Mouse (Mus musculus) forebrain, embryonic 13.5 days (tissue): ENCODE data around the gene Smarca4. TPM values are rescaled to one million over a fixed set of nuclear protein-coding genes. Genes with fewer than 3 reads are reported as not detected.
"Not testable (repeated sequence)": the region's sequence is repeated elsewhere in the genome, so short reads cannot be mapped to it uniquely, and the experiment has no call there.

Source experiments
- ATAC-seq: fragments of 200-750 bp; cut with Nextera tagmentation; 2 replicates; pipeline ENCODE4 v1.8.0; 2017
- H3K27ac ChIP-seq: fragments of 300-500 bp; sonication (generic); 2 replicates; pipeline ENCODE4 v1.5.1; 2015; ENCODE audit warnings: inconsistent platforms, mild to moderate bottlenecking, moderate library complexity
- H3K27me3 ChIP-seq: fragments of 300-500 bp; sonication (generic); 2 replicates; pipeline ENCODE4 v1.6.1; 2015; ENCODE audit warnings: mild to moderate bottlenecking, inconsistent platforms
- H3K36me3 ChIP-seq: fragments of 300-500 bp; sonication (generic); 2 replicates; pipeline ENCODE4 v1.6.1; 2015; ENCODE audit warnings: mild to moderate bottlenecking, inconsistent platforms; ENCODE audit not compliant: poor library complexity, severe bottlenecking
- H3K4me1 ChIP-seq: fragments of 300-500 bp; sonication (generic); 2 replicates; pipeline ENCODE4 v1.6.1; 2015; ENCODE audit warnings: inconsistent platforms
- H3K4me2 ChIP-seq: fragments of 300-500 bp; sonication (generic); 2 replicates; pipeline ENCODE4 v1.6.1; 2015; ENCODE audit warnings: inconsistent platforms, mild to moderate bottlenecking, moderate library complexity
- H3K4me3 ChIP-seq: fragments of 300-500 bp; sonication (generic); 2 replicates; pipeline ENCODE4 v1.5.1; 2015; ENCODE audit warnings: mild to moderate bottlenecking, inconsistent platforms
- H3K9ac ChIP-seq: fragments of 300-500 bp; sonication (generic); 2 replicates; pipeline ENCODE4 v1.6.1; 2015; ENCODE audit warnings: mild to moderate bottlenecking, inconsistent platforms
- H3K9me3 ChIP-seq: fragments of 300-500 bp; sonication (generic); replicated peaks from 2 replicates; pipeline ENCODE4 v1.6.1; 2016; ENCODE audit warnings: inconsistent platforms
- WGBS: fragments of 180-500 bp; shearing (Covaris S2); methylation state at CpG from one replicate; pipeline ENCODE4 v1.1.7; 2015; 5-methylcytosine and 5-hydroxymethylcytosine counted together
- polyA plus RNA-seq: library from polyadenylated mRNA; unstranded; fragments of >200 nt; fragmentation: Nextera tagmentation; extraction: Ambion mirVana; gene quantifications from 2 replicates; pipeline ENCODE4 v1.2.1, GENCODE M21; 2015

Smarca4 gene
- polyA plus RNA-seq, 1 experiment from 2014 or later: 159 TPM

DNA sequence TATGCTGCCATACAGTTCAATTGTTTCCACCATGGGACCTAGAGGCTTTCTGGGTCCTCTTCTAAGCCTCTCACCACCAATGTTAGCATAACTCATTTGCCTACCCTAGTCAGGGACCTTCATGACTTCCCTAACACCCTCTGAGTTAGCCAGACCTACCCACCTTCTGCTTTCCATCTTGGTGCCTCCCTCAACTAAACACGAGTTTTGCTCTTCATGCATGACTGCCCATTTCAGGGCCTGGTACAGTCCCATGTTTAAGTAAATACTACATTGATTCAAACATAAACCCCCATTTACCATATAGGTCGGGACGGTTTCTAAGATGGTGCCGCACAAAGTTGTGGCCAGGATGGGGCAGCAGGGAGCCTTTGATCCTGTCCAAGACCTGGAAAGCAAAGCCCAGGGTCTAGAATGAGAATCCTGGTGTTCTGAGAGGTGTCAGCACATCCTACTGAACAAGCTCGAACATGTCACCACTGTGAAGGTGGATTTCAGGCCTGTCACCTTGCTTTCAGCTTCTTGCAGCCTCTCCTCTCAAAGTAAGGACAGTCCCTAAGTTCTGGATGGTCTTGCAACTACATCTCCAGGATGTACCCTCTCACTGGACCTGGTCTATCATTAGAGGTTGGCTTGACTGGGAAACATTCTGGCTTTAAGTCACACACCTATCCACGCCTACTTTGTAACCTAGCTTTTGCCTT, 24.7 kb upstream of the Smarca4 start:
- 80% methylated on average over 6 of the region's 6 CpGs for WGBS
- H3K4me3 ChIP-seq: peak overlapping the region; percentile 100; the same call in 1 of the 2 replicates
- no peaks in the 10 kb centered on the region for H3K9me3 ChIP-seq
- H3K27me3 ChIP-seq: no peaks in the 10 kb centered on the region
- H3K4me2 ChIP-seq: peak overlapping the region; percentile 97
- ATAC-seq: no peak
- H3K4me1 ChIP-seq: peaks cover 36% of the 10 kb centered on the region
- no peak overlapping the region for H3K9ac ChIP-seq
- H3K36me3 ChIP-seq: peaks cover 69% of the 10 kb centered on the region
- no peak overlapping the region for H3K27ac ChIP-seq

- peak; percentile 75; the same call in 1 of the 2 replicates for ATAC-seq
- WGBS: 20% methylated on average over 17 of the region's 17 CpGs
- peaks cover 36% of the 10 kb centered on the region for H3K4me1 ChIP-seq
- peak overlapping the region; percentile 44; the same call in 1 of the 2 replicates for H3K27ac ChIP-seq
- H3K9me3 ChIP-seq: no peaks in the 10 kb centered on the region
- peak overlapping the region; percentile 100 for H3K4me3 ChIP-seq
- H3K36me3 ChIP-seq: peaks cover 63% of the 10 kb centered on the region
- H3K4me2 ChIP-seq: peak overlapping the region; percentile 97
- no peaks in the 10 kb centered on the region for H3K27me3 ChIP-seq
- H3K9ac ChIP-seq: peak overlapping the region; percentile 68
These were observed 23.9 kb upstream of the Smarca4 start for GRCm38 (mm10) chr9:21591831-21592702.

DNA sequence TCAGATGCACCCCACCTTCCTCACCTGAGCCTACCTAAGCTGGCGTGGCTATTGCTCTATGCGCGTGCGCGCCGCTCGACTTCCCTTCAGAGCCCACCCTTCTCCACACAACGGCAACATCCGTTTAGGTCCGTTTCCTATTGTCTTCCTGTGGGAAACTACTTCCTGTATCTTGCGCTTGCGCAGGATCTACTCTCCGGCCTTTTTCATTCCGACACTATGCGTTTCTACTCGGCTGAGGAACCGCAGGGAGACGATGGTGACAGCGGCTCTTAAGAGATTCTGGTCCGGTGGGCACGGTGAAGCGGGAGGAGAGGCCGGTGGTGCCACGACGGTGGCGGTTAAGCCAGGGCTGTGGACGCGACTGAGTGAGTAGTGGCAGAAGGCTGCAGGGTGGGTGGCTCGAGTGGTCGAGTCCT, 23.3 kb upstream of the Smarca4 start, which contains the start of the genes Timm29 and Yipf2:
Timm29 (plus strand) TSS at position 20 of the 419 bp plus-strand sequence.
Yipf2 (minus strand) TSS at position 126 of the 419 bp plus-strand sequence.
- H3K9ac ChIP-seq: peak within 1 kb of the TSS; percentile 94
- no peaks in the 10 kb centered on the region for H3K27me3 ChIP-seq
- under 1% methylated on average over 30 of the region's 30 CpGs for WGBS
- H3K36me3 ChIP-seq: peaks cover 57% of the 10 kb centered on the region
- peak within 1 kb of the TSS; percentile 100 for H3K4me3 ChIP-seq
- ATAC-seq: peak; percentile 93
- no peaks in the 10 kb centered on the region for H3K9me3 ChIP-seq
- H3K4me1 ChIP-seq: peaks cover 36% of the 10 kb centered on the region
- H3K27ac ChIP-seq: peak within 1 kb of the TSS; percentile 88
- H3K4me2 ChIP-seq: peak within 1 kb of the TSS; percentile 97

GRCm38 (mm10) chr9:21593122-21593721, 22.7 kb upstream of the Smarca4 start:
- 2% methylated on average over 67 of the region's 69 CpGs for WGBS
- H3K4me2 ChIP-seq: peak overlapping the region; percentile 97
- no peak; the same call in 1 of the 2 replicates for ATAC-seq
- H3K4me1 ChIP-seq: peaks cover 36% of the 10 kb centered on the region
- H3K9me3 ChIP-seq: no peaks in the 10 kb centered on the region
- peak overlapping the region; percentile 100 for H3K4me3 ChIP-seq
- peaks cover 52% of the 10 kb centered on the region for H3K36me3 ChIP-seq
- no peaks in the 10 kb centered on the region for H3K27me3 ChIP-seq
- H3K9ac ChIP-seq: peak overlapping the region; percentile 94
- peak overlapping the region; percentile 88 for H3K27ac ChIP-seq

DNA sequence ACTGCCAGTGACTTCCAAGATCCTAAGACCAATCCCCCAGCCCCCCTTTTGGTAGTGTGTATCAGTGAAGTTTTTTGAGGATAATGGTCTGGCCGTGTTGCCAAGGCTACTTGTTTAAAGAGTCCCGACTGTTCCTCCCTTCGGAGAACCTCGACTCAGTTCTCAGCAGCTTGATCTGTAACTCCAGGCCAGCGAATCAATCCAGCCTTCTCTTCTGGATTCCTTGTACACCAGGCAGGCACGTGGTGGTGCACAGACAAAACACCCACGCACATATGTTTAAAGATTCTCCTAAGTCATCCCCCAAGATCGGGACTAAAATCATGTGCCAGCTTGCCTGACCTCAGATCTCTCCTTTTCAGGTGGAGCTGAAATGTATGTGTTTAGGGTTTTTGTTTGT, 21.6 kb upstream of the Smarca4 start:
- Histone ChIP-seq H3K4me2 (peak overlapping the region; percentile 97), H3K4me3 (peak overlapping the region; percentile 100), H3K9ac (peak overlapping the region; percentile 94; the same call in 1 of the 2 replicates), H3K4me1 (peaks cover 36% of the 10 kb centered on the region), H3K36me3 (peaks cover 41% of the 10 kb centered on the region)
- 89% methylated on average over 8 of the region's 8 CpGs for WGBS
- ATAC-seq, H3K27ac ChIP-seq, H3K9me3 ChIP-seq, H3K27me3 ChIP-seq: not testable (repeated sequence)

DNA sequence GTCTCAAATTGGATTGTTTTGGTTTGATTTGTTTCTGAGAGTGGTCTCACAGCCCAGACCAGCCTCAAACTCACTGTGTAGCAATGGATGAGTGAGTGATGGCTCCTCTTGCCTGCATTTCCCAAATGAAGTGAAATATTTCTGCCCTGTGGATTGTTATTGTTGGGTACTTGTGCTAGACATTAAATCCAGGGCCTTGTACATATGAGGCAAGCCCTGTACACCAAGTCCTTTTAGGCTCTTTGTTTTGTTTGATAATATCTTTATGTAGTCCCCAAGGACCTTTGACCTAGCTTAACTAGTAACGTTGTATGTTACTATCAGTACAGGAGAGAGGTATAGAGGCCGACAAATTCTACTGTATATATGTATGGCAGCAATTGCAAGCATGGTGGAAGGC, 21.1 kb upstream of the Smarca4 start:
- Histone ChIP-seq H3K27me3 (no peaks in the 10 kb centered on the region), H3K4me3 (no peak overlapping the region), H3K4me1 (peaks cover 36% of the 10 kb centered on the region), H3K9me3 (no peaks in the 10 kb centered on the region), H3K4me2 (no peak overlapping the region), H3K36me3 (peaks cover 36% of the 10 kb centered on the region), H3K9ac (no peak overlapping the region), H3K27ac (no peak overlapping the region)
- ATAC-seq: no peak
- 92% methylated on average over 2 of the region's 2 CpGs for WGBS

DNA sequence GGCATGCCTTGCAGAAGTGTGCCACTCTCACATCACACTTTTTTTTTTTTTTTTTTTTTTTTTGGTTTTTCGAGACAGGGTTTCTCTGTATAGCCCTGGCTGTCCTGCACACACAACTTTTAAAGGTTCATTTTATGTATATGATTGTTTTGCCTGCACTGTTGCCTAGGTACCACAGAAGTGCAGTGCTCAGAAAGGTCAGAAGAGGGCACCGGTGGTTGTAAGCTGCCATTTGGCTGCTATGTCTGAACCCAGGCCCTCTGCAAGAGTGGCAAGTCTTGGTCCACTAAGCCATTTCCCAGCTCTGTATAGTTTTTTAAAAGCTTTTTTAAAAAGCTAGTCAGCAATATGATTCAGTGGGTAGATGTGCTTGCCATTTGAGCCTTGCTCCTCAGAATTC, 17.8 kb upstream of the Smarca4 start:
- H3K36me3 ChIP-seq: peaks cover 21% of the 10 kb centered on the region
- peaks cover 23% of the 10 kb centered on the region for H3K4me1 ChIP-seq
- H3K4me3 ChIP-seq: no peak overlapping the region
- 53% methylated on average over 2 of the region's 2 CpGs for WGBS
- no peaks in the 10 kb centered on the region for H3K9me3 ChIP-seq
- H3K9ac ChIP-seq: no peak overlapping the region
- no peak overlapping the region for H3K27ac ChIP-seq
- no peak overlapping the region for H3K4me2 ChIP-seq
- H3K27me3 ChIP-seq: no peaks in the 10 kb centered on the region
- ATAC-seq: no peak

GRCm38 (mm10) chr9:21600186-21600585, 15.8 kb upstream of the Smarca4 start:
- WGBS: 80% methylated on average over 3 of the region's 3 CpGs
- peaks cover 12% of the 10 kb centered on the region for H3K36me3 ChIP-seq
- peaks cover 3% of the 10 kb centered on the region for H3K4me1 ChIP-seq
- H3K9me3 ChIP-seq: no peaks in the 10 kb centered on the region
- no peak overlapping the region for H3K9ac ChIP-seq
- H3K4me3 ChIP-seq: no peak overlapping the region
- ATAC-seq: no peak
- no peak overlapping the region for H3K4me2 ChIP-seq
- no peak overlapping the region for H3K27ac ChIP-seq
- no peaks in the 10 kb centered on the region for H3K27me3 ChIP-seq

- ATAC-seq: no peak
- H3K4me3 ChIP-seq: no peak overlapping the region
- H3K27ac ChIP-seq: no peak overlapping the region
- 88% methylated on average over 2 of the region's 2 CpGs for WGBS
- no peaks in the 10 kb centered on the region for H3K4me1 ChIP-seq
- H3K27me3 ChIP-seq: no peaks in the 10 kb centered on the region
- H3K4me2 ChIP-seq: no peak overlapping the region
- no peak overlapping the region for H3K9ac ChIP-seq
- no peaks in the 10 kb centered on the region for H3K9me3 ChIP-seq
- H3K36me3 ChIP-seq: peaks cover 4% of the 10 kb centered on the region
These were observed 14.9 kb upstream of the Smarca4 start for GRCm38 (mm10) chr9:21601073-21601472.

- Histone ChIP-seq H3K9ac (no peak overlapping the region), H3K27me3 (no peaks in the 10 kb centered on the region), H3K36me3 (no peaks in the 10 kb centered on the region; the same call in 1 of the 2 replicates), H3K4me1 (no peaks in the 10 kb centered on the region), H3K9me3 (no peaks in the 10 kb centered on the region), H3K27ac (no peak overlapping the region), H3K4me3 (no peak overlapping the region), H3K4me2 (no peak overlapping the region)
- WGBS: 51% methylated on average over 10 of the region's 10 CpGs
- ATAC-seq: peak; percentile 66
These were observed 14.1 kb upstream of the Smarca4 start for GRCm38 (mm10) chr9:21601722-21602399.

DNA sequence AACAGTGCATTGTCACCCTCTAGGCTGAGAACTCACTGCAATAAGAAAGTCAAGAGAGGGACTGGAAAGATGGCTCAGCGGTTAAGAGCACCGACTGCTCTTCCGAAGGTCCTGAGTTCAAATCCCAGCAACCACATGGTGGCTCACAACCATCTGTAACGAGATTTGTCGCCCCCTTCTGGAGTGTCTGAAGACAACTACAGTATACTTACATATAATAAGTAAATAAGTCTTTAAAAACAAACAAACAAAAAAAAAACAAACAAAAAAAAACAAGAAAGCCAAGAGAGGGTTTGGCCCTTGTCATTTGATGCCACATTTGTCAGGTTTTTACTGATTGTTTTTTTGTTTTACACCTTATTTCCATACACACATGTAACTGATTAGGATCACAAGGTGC, 11.8 kb upstream of the Smarca4 start:
- Histone ChIP-seq H3K36me3 (no peaks in the 10 kb centered on the region), H3K27me3 (no peaks in the 10 kb centered on the region), H3K9ac (no peak overlapping the region), H3K4me2 (no peak overlapping the region), H3K9me3 (no peaks in the 10 kb centered on the region), H3K4me1 (no peaks in the 10 kb centered on the region), H3K27ac (no peak overlapping the region), H3K4me3 (no peak overlapping the region)
- WGBS: 67% methylated on average over 5 of the region's 5 CpGs
- no peak for ATAC-seq
